Mouse (Mus musculus) cortical plate, adult 2 months (tissue): ENCODE data around the gene Exosc5. TPM values are rescaled to one million over a fixed set of nuclear protein-coding genes. Genes with fewer than 3 reads are reported as not detected.

Experiments
- H3K27ac ChIP-seq: fragments of 200-500 bp; 2 replicates; pipeline ENCODE4 v1.5.1; 2012; ENCODE audit warnings: low read length, control low read depth, inconsistent platforms; ENCODE audit not compliant: insufficient read depth
- H3K4me1 ChIP-seq: fragments of 200-500 bp; 2 replicates; pipeline ENCODE4 v1.6.1; 2011; ENCODE audit warnings: low read length; ENCODE audit not compliant: control insufficient read depth, insufficient read depth
- H3K4me3 ChIP-seq: fragments of 200-500 bp; 2 replicates; pipeline ENCODE4 v1.5.1; 2011; ENCODE audit warnings: mild to moderate bottlenecking, low read length, control low read depth; ENCODE audit not compliant: insufficient read depth
- CTCF ChIP-seq: fragments of 200-500 bp; IDR thresholded peaks from 2 replicates; pipeline ENCODE4 v1.5.1; 2011; ENCODE audit warnings: mild to moderate bottlenecking, control low read depth, low read length; ENCODE audit not compliant: insufficient read depth; ENCODE audit errors: extremely low read depth
- POLR2A ChIP-seq: fragments of 200-500 bp; IDR thresholded peaks from 2 replicates; pipeline ENCODE4 v1.6.1; 2011; ENCODE audit warnings: mild to moderate bottlenecking, low read length, control low read depth; ENCODE audit not compliant: insufficient read depth; ENCODE audit errors: extremely low read depth
- polyA plus RNA-seq: library from polyadenylated mRNA; depleted of rRNA; stranded (reverse); fragments of >200 nt; gene quantifications from 2 replicates; pipeline ENCODE4 v1.2.3, GENCODE M21; 2012

Exosc5 gene
- polyA plus RNA-seq, 1 experiment = 31.3 TPM

DNA sequence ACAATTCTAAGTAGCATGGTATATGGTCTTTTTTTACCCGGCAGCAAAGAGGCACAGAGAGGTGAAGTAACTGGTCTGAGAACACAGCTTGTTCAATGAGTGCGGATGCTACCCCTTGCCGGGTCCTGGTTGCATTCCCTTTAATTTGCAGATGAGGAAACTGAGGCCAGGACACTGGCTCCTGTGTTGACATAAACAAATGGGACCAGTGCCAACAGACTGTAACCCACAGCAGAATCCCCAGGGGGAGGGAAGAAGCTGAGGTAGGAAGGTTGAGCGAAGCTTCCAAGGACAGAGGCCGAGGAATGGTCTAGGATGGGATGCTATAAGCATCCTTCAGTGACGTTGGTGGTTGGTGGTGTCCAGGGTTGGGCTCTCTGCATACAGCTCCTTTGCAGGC, 16.4 kb downstream of the Exosc5 start:
- TF ChIP-seq POLR2A (no peak), CTCF (no peak)
- no peak overlapping the region for H3K27ac ChIP-seq
- H3K4me3 ChIP-seq = peak overlapping the region; percentile 78; the same call in 1 of the 2 replicates
- H3K4me1 ChIP-seq = no peaks in the 10 kb centered on the region

DNA sequence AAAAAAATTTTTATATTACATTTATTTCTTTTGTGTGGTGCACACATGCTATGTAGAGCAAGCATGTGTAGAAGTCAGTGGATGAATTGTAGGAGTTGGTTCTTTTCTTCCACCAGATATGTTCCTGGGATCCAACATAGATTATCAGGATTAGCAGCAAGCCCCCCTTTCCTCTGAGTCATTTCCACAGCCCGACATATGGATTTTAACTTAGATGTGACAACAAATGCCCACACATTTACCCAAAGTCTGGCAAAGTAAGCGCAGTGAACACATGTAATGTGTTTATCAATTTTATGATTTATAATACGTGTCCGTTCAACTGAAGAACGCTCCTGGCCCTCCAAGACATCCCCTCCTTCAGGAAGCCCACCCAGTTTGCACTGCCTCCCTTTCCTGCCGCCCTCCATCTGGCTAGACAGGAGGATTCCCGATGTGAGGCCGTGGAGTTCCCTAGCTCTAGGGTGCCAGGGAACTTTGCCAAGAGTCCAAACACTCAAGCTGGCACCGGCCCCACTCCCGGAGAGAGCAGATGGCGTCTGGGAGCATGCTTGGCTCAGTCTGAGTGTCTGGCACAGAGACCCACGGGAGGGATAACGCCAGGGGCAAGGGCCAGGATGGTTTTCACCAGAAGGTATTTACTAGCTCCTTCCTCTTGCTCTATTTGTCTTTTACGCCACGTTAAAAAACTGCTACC, 17.3 kb downstream of the Exosc5 start:
- Histone ChIP-seq H3K27ac (no peak overlapping the region), H3K4me3 (no peak overlapping the region)

DNA sequence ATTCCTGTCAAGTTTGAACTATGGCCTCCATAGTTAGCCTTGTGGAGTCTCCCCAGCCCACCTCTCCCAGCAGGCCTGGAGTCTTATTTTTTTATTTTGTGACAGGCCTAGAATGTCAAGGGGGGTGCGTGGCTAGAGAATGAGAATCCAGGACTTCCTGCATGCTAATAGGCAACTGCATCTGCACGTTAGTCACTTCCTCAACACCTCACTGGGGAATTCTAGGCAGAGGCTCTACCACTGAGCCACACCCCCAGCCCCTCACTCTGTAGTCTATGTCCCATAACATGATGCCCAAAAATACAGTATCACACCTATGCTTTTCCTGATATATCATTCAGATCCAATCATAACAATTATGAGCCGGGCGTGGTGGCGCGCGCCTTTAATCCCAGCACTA, 18.0 kb downstream of the Exosc5 start:
- no peak overlapping the region for H3K4me3 ChIP-seq
- H3K4me1 ChIP-seq = 0 out of 2 replicates have a peak, but pooled peaks cover 2% of the 10 kb centered on the region
- TF ChIP-seq CTCF (no peak), POLR2A (no peak)
- no peak overlapping the region for H3K27ac ChIP-seq

More for the DNA sequence above, 17.3 kb downstream of the Exosc5 start:
- H3K4me1 ChIP-seq = no peaks in the 10 kb centered on the region
- TF ChIP-seq POLR2A (no peak), CTCF (no peak)

DNA sequence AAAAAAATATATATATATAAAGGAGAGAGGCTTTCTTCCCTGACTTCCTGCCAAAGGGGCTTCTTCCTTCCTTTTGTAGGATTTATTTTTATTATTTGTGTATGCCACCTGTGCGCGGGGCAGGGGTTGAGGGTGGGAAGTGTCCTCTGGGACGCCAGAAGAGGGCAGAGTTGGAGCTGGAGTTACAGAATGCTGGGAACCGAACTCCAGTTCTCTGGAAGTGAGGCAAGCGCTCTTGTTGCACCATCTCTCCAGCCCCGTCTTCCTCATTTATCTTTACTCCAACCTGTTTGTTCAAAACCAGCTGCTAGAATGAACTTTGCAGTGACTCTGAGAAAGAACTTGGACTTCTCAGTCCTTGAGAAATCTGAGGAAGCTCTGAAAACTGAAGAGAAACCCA, 21.0 kb downstream of the Exosc5 start:
- 0 out of 2 replicates have a peak, but pooled peaks cover 2% of the 10 kb centered on the region for H3K4me1 ChIP-seq
- no peak overlapping the region for H3K27ac ChIP-seq
- TF ChIP-seq CTCF (no peak), POLR2A (no peak)
- peak overlapping the region; percentile 47; the same call in 1 of the 2 replicates for H3K4me3 ChIP-seq

DNA sequence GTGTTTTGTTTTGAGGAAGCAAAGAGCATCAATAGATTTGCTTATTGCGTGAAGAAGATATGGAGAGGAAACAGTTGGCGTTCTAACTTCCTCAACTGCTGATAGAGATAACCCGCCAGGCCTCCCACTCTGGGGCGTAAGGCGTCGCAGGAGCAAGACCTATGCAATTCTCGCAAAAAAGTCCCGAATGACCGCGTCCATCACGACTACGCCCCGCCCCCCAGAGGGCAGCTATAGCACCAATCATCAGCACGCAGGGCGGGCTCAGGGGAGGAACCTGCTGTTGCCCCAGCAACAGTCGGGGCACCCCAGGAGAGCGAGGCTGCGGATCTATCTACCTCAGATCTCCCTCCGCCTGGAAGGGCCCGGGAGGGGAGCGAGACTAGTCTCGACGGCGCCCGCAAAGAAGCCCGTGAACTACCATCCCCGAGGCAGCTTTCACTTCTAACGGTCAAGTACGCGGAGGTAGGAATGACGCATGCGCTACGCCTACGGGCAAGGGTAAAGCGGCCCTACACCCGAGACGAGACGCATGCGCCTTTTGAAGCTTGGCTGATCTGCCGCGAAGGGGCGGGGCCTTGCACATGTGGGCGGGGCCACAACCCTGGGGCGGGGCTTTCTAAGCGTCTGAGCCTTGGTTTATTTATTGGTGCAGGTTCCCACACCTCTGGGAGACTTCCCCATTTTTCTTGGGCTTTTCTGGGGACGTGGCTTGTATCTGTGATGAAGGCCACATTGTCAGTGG, 21.7 kb downstream of the Exosc5 start, which contains the start of gene B9d2:
Gene B9d2 (plus strand): TSS at position 267 of the 745 bp plus-strand sequence.
- 0 out of 2 replicates have a peak, but pooled peaks cover 2% of the 10 kb centered on the region for H3K4me1 ChIP-seq
- peak; percentile 68 for TF ChIP-seq POLR2A
- no peak for TF ChIP-seq CTCF

DNA sequence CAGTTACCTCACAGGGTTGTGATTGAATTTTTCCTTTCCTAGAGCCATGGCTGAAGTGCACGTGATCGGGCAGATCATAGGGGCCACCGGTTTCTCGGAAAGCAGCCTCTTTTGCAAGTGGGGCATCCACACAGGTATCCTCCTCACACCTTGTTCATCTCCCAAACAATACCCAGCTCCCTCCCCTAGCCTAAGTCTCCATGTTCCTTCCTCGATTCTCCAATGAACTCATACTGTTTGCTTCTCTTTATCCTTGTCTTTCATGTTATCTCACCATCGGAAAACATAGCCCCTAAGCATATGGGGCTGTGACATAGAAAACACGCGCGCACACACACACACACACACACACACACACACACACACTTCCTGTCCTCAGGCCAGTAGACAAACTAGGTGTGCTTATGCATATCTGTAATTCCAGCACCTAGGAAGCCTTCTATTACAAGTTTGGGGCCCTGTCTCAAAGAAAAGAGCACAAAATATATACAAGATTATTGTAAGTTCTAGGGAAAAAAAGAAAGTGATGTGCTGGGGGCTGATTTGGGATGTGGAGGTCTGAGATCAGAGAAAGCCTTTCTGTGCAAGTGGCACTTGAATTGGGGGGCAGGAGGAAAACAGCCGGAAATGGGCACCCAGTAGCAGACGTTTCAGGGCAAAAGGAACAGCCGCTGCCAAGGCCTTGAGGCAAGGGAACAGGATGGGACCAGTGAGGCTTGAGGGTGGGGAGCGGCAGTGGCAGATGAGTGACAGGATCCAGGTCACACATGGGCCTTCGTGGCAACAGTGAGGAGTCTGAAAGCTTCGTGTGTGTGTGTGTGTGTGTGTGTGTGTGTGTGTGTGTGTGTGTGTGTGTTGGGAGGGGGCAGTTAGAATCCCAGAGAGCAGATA, 22.6 kb downstream of the Exosc5 start:
- Histone ChIP-seq H3K27ac (no peak overlapping the region), H3K4me3 (peak overlapping the region; percentile 47), H3K4me1 (0 out of 2 replicates have a peak, but pooled peaks cover 2% of the 10 kb centered on the region)
- no peak for TF ChIP-seq POLR2A
- TF ChIP-seq CTCF = no peak

More for the DNA sequence above, 21.7 kb downstream of the Exosc5 start, which contains the start of gene B9d2:
- Histone ChIP-seq H3K27ac (peak within 1 kb of the TSS; percentile 86), H3K4me3 (peak within 1 kb of the TSS; percentile 47)

DNA sequence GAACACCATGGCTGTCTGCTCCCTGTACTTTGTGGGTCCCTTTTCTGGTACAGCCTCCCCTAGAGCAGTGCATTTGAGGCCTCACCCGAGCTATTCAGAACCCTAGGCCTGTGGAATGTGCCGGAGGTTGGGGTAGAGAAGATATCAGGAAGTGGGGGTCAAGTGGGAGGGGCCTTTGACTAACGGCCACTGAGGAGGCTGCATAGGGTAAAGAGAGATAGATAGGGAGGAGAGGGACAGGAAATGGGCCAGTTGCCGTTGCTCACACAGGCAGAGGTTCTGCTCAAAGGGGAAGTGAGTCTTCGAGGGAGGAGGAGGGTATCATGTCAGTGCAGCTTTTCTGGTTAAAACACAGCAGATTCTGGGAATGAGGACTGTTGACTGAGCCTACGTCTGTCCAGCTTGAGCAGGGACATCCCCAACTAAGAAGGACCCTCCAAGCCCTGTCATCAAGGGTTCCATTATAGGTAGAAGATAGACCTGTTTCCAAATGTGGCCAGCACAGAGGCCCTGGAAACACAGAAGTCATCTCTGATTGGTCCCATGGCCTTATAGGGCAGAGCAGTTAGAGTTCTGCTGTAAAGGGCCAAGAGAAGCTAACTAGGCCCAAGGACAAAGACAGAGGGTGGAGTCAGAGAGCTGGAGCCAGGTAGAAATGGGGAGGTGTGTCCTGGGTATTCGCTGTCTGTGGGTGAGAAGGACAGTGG, 24.7 kb downstream of the Exosc5 start:
- Histone ChIP-seq H3K27ac (no peak overlapping the region), H3K4me3 (no peak overlapping the region), H3K4me1 (peaks cover 4% of the 10 kb centered on the region; the same call in 1 of the 2 replicates)
- no peak for TF ChIP-seq CTCF

DNA sequence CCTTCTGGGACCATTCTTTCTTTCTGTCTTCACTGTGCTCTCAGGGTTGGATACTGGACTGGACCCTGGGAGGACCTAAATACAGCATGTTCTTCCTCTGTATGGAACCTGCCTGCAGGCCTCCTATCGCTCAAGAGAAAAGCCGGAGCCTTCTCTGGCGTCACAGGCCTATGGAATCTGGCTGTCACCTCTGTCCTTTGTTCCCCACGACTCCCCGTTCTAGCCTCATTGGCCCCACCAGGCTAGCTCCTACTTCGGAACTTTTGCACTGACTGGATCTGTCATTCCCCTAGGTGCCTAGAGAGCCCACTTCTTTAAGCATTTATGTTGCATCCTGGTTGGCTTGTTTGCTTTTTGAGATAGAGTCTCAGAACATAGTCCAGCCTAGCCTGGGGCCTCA, 25.7 kb downstream of the Exosc5 start:
- H3K4me3 ChIP-seq = no peak overlapping the region
- H3K27ac ChIP-seq = no peak overlapping the region
- peaks cover 4% of the 10 kb centered on the region; the same call in 1 of the 2 replicates for H3K4me1 ChIP-seq
- no peak for TF ChIP-seq POLR2A
- no peak for TF ChIP-seq CTCF
